Mouse (Mus musculus) adipocyte (in vitro differentiated cells): ENCODE results near the gene Ugt8a.

Experiments used
- DNase-seq: peaks from one replicate; pipeline ENCODE4 v3.0.0-alpha.2; 2016; ENCODE audit warnings: low spot score

Gene Ugt8a

GRCm38 (mm10) chr3:125861601-125862000 is 76.8 kb downstream of the Ugt8a start:
- DNase-seq = no peak

GRCm38 (mm10) chr3:125849163-125849872 is 89.1 kb downstream of the Ugt8a start:
- DNase-seq = peak; percentile 79

GRCm38 (mm10) chr3:125828051-125828450 is 110.4 kb downstream of the Ugt8a start:
- DNase-seq = no peak

GRCm38 (mm10) chr3:125827256-125827655 is 111.2 kb downstream of the Ugt8a start:
- DNase-seq = no peak

- DNase-seq = peak; percentile 57
Observed at GRCm38 (mm10) chr3:125819741-125820140, 118.7 kb downstream of the Ugt8a start.
